Mouse (Mus musculus): Measurements from ENCODE around the gene Gpr137c.

- no peak for TF ChIP-seq CTCF (IDR thresholded peaks at IDR 0.05; ENCODE audit: low read depth, low read length)
- no peak for TF ChIP-seq TAL1 (conservative IDR thresholded peaks at IDR 0.05; ENCODE audit: low read depth, low read length)
- TF ChIP-seq GATA2 (IDR thresholded peaks at IDR 0.05; ENCODE audit: borderline replicate concordance, low read depth, low read length), result no peak
- TF ChIP-seq POLR2AphosphoS5 (IDR thresholded peaks at IDR 0.05; ENCODE audit: insufficient replicate concordance, low read depth, low read length), result no peak
Measured at GRCm38 (mm10) chr14:45329018-45329588, 109.6 kb downstream of the Gpr137c start.

Data from G1E (cell line).